Comparison of ENCODE assay signal across 34 mouse cellular contexts in genomic region chr14:119061811-119062210, GRCm38 (mm10).
"Had no signal": no experiment of that assay in that cellular context is flagged by ENCODE, and none has a peak within 500 bp of the region (broad histone marks: within the 10 kb centered on the region; RNA-seq: fewer than 3 reads in every experiment).

No protein-coding gene starts in this region.

- H3K9me3 ChIP-seq: heart, embryonic 13.5 days; heart, embryonic 15.5 days; hindbrain, embryonic 10.5 days; hindbrain, embryonic 12.5 days; hindbrain, embryonic 13.5 days; hindbrain, embryonic 15.5 days; intestine, embryonic 15.5 days; kidney, embryonic 15.5 days had no signal

- H3K27ac ChIP-seq: heart, embryonic 13.5 days; heart, embryonic 15.5 days; hindbrain, embryonic 10.5 days; hindbrain, embryonic 12.5 days; hindbrain, embryonic 13.5 days; hindbrain, embryonic 14.5 days; hindbrain, embryonic 15.5 days; hindbrain, postnatal 0 days; intestine, embryonic 15.5 days; kidney, embryonic 15.5 days; kidney, postnatal 0 days; layer of hippocampus, adult 2 months; left cerebral cortex, adult 2 months had no signal

- DNase-seq: heart, postnatal 10 days; heart, postnatal 14 days; heart, postnatal 36 days; heart, postnatal 4 days; kidney, adult 11 months; kidney, adult 18-20 months; kidney, adult 2 months; kidney, adult 8-10 months; kidney, adult 9 months; kidney, postnatal 10 days; kidney, postnatal 14 days; kidney, postnatal 25 days; kidney, postnatal 36 days; kidney, postnatal 4 days; layer of hippocampus, adult 9-11 months; layer of hippocampus, postnatal 36 days had no signal

- H3K27me3 ChIP-seq: heart, embryonic 13.5 days; heart, embryonic 15.5 days; hindbrain, embryonic 12.5 days; hindbrain, embryonic 13.5 days; hindbrain, embryonic 15.5 days; intestine, embryonic 15.5 days; kidney, embryonic 15.5 days had no signal

- H3K9ac ChIP-seq: heart, embryonic 13.5 days; heart, embryonic 15.5 days; hindbrain, embryonic 12.5 days; hindbrain, embryonic 13.5 days; hindbrain, embryonic 14.5 days; hindbrain, embryonic 15.5 days; intestine, embryonic 15.5 days; kidney, embryonic 15.5 days had no signal

- H3K4me2 ChIP-seq: heart, embryonic 11.5 days; heart, embryonic 13.5 days; heart, embryonic 15.5 days; hindbrain, embryonic 12.5 days; hindbrain, embryonic 13.5 days; hindbrain, embryonic 14.5 days; hindbrain, embryonic 15.5 days; intestine, embryonic 15.5 days; kidney, embryonic 15.5 days had no signal

- H3K4me3 ChIP-seq: heart, embryonic 13.5 days; heart, embryonic 15.5 days; hindbrain, embryonic 10.5 days; hindbrain, embryonic 12.5 days; hindbrain, embryonic 13.5 days; hindbrain, embryonic 15.5 days; intestine, embryonic 15.5 days; kidney, embryonic 15.5 days; layer of hippocampus, adult 2 months; left cerebral cortex, adult 2 months had no signal

- H3K36me3 ChIP-seq: heart, embryonic 15.5 days; intestine, embryonic 15.5 days had no signal

- ATAC-seq: hindbrain, embryonic 16.5 days; hindbrain, postnatal 0 days; inflammation-experienced regulatory T-cells, adult 6 months; intestine, embryonic 15.5 days; intestine, embryonic 16.5 days; intestine, postnatal 0 days had no signal

- H3K4me1 ChIP-seq: heart, embryonic 13.5 days; heart, embryonic 15.5 days; hindbrain, embryonic 10.5 days; hindbrain, embryonic 12.5 days; hindbrain, embryonic 13.5 days; hindbrain, embryonic 15.5 days; intestine, embryonic 15.5 days; kidney, embryonic 15.5 days had no signal
